ENCODE assay signal across 8 mouse cellular contexts in genomic region chr4:40144543-40144942, GRCm38 (mm10). TPM values are rescaled to one million over a fixed set of nuclear protein-coding genes. Genes with fewer than 3 reads are reported as not detected.
A peak's percentile ranks its signal among the peaks of the same experiment; 100 is the strongest.
DNase-seq lines count a peak whose midpoint lies in the region; ATAC-seq and TF ChIP-seq lines count a peak whose summit lies in the region.

No protein-coding gene starts in this region.

- H3K27ac ChIP-seq in lung, postnatal 0 days (ENCODE audit: low read length), result peak overlapping the region; percentile 20; the same call in 1 of the 2 replicates
- no peak overlapping the region for H3K27ac ChIP-seq in forebrain, postnatal 0 days (ENCODE audit: low read depth, low read length)
- H3K27ac ChIP-seq in liver, embryonic 16.5 days (ENCODE audit: low read length), result no peak overlapping the region
- H3K27ac ChIP-seq in stomach, postnatal 0 days (replicated peaks), result 0 out of 2 replicates have a peak overlapping the region, but pooled peaks have one; percentile 97

- no peaks in the 10 kb centered on the region for H3K36me3 ChIP-seq in lung, postnatal 0 days (ENCODE audit: insufficient read depth, low read length)
- H3K36me3 ChIP-seq in forebrain, postnatal 0 days (ENCODE audit: insufficient read depth), result no peaks in the 10 kb centered on the region
- H3K36me3 ChIP-seq in liver, embryonic 16.5 days (ENCODE audit: control insufficient read depth, insufficient read depth), result no peaks in the 10 kb centered on the region
- H3K36me3 ChIP-seq in stomach, postnatal 0 days (ENCODE audit: control insufficient read depth, insufficient read depth, low read length), result no peaks in the 10 kb centered on the region

- TF ChIP-seq EP300 in lung, postnatal 0 days (IDR thresholded peaks at IDR 0.05), result no peak
- TF ChIP-seq EP300 in stomach, postnatal 0 days (optimal IDR thresholded peaks at IDR 0.05), result no peak

- intact Hi-C loops in left cerebral cortex, postnatal 14 days (cut with DNase I), result no loop called here

- peak; percentile 17 for DNase-seq in lung, postnatal 0 days (ENCODE audit: low spot score)
- DNase-seq in lung, adult 18-20 months, result no peak
- DNase-seq in forebrain, postnatal 0 days, result no peak
- DNase-seq in stomach, postnatal 0 days (ENCODE audit: low spot score), result no peak
- DNase-seq in left cerebral cortex, postnatal 14 days (ENCODE audit: low spot score in 2 of 2), result no peak
- no peak for DNase-seq in T-cell, adult 2 months (ENCODE audit: low spot score)
- no peak for DNase-seq in natural killer cell, adult 2 months (ENCODE audit: low spot score in 2 of 2)

- H3K4me1 ChIP-seq in lung, postnatal 0 days (ENCODE audit: insufficient read depth, low read depth, low read length), result peaks cover 19% of the 10 kb centered on the region; the same call in 1 of the 2 replicates
- peaks cover 16% of the 10 kb centered on the region for H3K4me1 ChIP-seq in forebrain, postnatal 0 days (ENCODE audit: insufficient read depth)
- H3K4me1 ChIP-seq in liver, embryonic 16.5 days (ENCODE audit: control insufficient read depth, low read depth, low read length), result peaks cover 21% of the 10 kb centered on the region
- H3K4me1 ChIP-seq in stomach, postnatal 0 days (replicated peaks; ENCODE audit: control insufficient read depth, insufficient read depth), result peaks cover 2% of the 10 kb centered on the region; the same call in 1 of the 2 replicates

- ATAC-seq in lung, postnatal 0 days, result no peak
- no peak for ATAC-seq in forebrain, postnatal 0 days
- ATAC-seq in liver, embryonic 16.5 days (ENCODE audit: low read depth), result no peak
- no peak for ATAC-seq in stomach, postnatal 0 days (ENCODE audit: low FRiP score, low TSS enrichment)

- WGBS in lung, postnatal 0 days, result 33% methylated on average over 1 of the region's 1 CpGs
- WGBS in forebrain, postnatal 0 days, result 31% methylated on average over 1 of the region's 1 CpGs
- 76% methylated on average over 1 of the region's 1 CpGs for WGBS in liver, embryonic 16.5 days (ENCODE audit: insufficient replicate concordance)
- 21% methylated on average over 1 of the region's 1 CpGs for WGBS in stomach, postnatal 0 days

- H3K4me2 ChIP-seq in lung, postnatal 0 days (replicated peaks; ENCODE audit: low read depth, low read length), result peak overlapping the region; percentile 89
- peak overlapping the region; percentile 69 for H3K4me2 ChIP-seq in forebrain, postnatal 0 days (ENCODE audit: low read depth)
- peak overlapping the region; percentile 58 for H3K4me2 ChIP-seq in liver, embryonic 16.5 days (ENCODE audit: low read depth, low read length)
- peak overlapping the region; percentile 90 for H3K4me2 ChIP-seq in stomach, postnatal 0 days (replicated peaks; ENCODE audit: low read depth)

- H3K9me3 ChIP-seq in lung, postnatal 0 days (ENCODE audit: low read length), result no peaks in the 10 kb centered on the region
- no peaks in the 10 kb centered on the region for H3K9me3 ChIP-seq in forebrain, postnatal 0 days (ENCODE audit: low read length)
- no peaks in the 10 kb centered on the region for H3K9me3 ChIP-seq in liver, embryonic 16.5 days (replicated peaks; ENCODE audit: control insufficient read depth, low read length)
- H3K9me3 ChIP-seq in stomach, postnatal 0 days (ENCODE audit: control insufficient read depth, low read length), result no peaks in the 10 kb centered on the region

- no peak for TF ChIP-seq CTCF in lung, postnatal 0 days (IDR thresholded peaks at IDR 0.05)
- TF ChIP-seq CTCF in forebrain, postnatal 0 days (IDR thresholded peaks at IDR 0.05; ENCODE audit: low read depth), result no peak
- TF ChIP-seq CTCF in stomach, postnatal 0 days (IDR thresholded peaks at IDR 0.05; ENCODE audit: low read depth), result no peak

- H3K4me3 ChIP-seq in lung, postnatal 0 days (ENCODE audit: low read depth, low read length), result peak overlapping the region; percentile 73; the same call in 1 of the 2 replicates
- H3K4me3 ChIP-seq in forebrain, postnatal 0 days (ENCODE audit: low read depth, low read length), result peak overlapping the region; percentile 88
- peak overlapping the region; percentile 79 for H3K4me3 ChIP-seq in liver, embryonic 16.5 days (ENCODE audit: low read depth, low read length)
- H3K4me3 ChIP-seq in stomach, postnatal 0 days (ENCODE audit: low read depth, low read length), result peak overlapping the region; percentile 73

- no peaks in the 10 kb centered on the region for H3K27me3 ChIP-seq in lung, postnatal 0 days (replicated peaks; ENCODE audit: insufficient read depth, low read length)
- no peaks in the 10 kb centered on the region for H3K27me3 ChIP-seq in forebrain, postnatal 0 days (ENCODE audit: insufficient read depth, low read length)
- H3K27me3 ChIP-seq in liver, embryonic 16.5 days (ENCODE audit: control insufficient read depth, insufficient read depth, low read depth, low read length), result no peaks in the 10 kb centered on the region
- no peaks in the 10 kb centered on the region for H3K27me3 ChIP-seq in stomach, postnatal 0 days (ENCODE audit: control insufficient read depth, insufficient read depth, low read length)

- no peak overlapping the region for H3K9ac ChIP-seq in lung, postnatal 0 days (replicated peaks; ENCODE audit: low read depth)
- H3K9ac ChIP-seq in forebrain, postnatal 0 days, result 0 out of 2 replicates have a peak overlapping the region, but pooled peaks have one; percentile 91
- H3K9ac ChIP-seq in liver, embryonic 16.5 days (ENCODE audit: low read depth, low read length), result peak overlapping the region; percentile 29; the same call in 1 of the 2 replicates
- H3K9ac ChIP-seq in stomach, postnatal 0 days (ENCODE audit: low read length), result no peak overlapping the region

RNA-seq across cellular contexts. Expression of gene Aco1, which starts 1.7 kb away (rescaled TPM):
- 38.0 and 46.0 TPM in 2 replicates for polyA plus RNA-seq in lung, postnatal 0 days (2015; fragmentation: Nextera tagmentation; extraction: Ambion mirVana)
- 53.6 and 59.6 TPM in 2 replicates for total RNA-seq in forebrain, postnatal 0 days (2014; rRNA removed)
- polyA plus RNA-seq in forebrain, postnatal 0 days (2015; fragmentation: Nextera tagmentation; extraction: Ambion mirVana), result 35.0 and 40.0 TPM in 2 replicates
- polyA plus RNA-seq in liver, embryonic 16.5 days (2015; fragmentation: Nextera tagmentation; extraction: Ambion mirVana), result 51.3 and 59.9 TPM in 2 replicates
- 33.2 and 35.9 TPM in 2 replicates for polyA plus RNA-seq in stomach, postnatal 0 days (2015; fragmentation: Nextera tagmentation; extraction: Ambion mirVana)
- 10 to 100 TPM; 34.6 to 37.2 TPM for total RNA-seq in left cerebral cortex, postnatal 14 days (2021)

Comparison
In these comparisons a context has a peak if more than half of its experiments do, and no peak if none do; other contexts are left out.
1. H3K27ac ChIP-seq: peak in lung, postnatal 0 days (single experiment) and stomach, postnatal 0 days (single experiment); none in forebrain, postnatal 0 days (single experiment) and liver, embryonic 16.5 days (single experiment).
2. H3K9ac ChIP-seq: peak in forebrain, postnatal 0 days (single experiment) and liver, embryonic 16.5 days (single experiment); none in lung, postnatal 0 days (single experiment) and stomach, postnatal 0 days (single experiment).
3. Peak in every context shown above with its lines, with median percentiles within 50 percentile points of each other: H3K4me2 ChIP-seq and H3K4me3 ChIP-seq.